Mouse (Mus musculus): Measurements from ENCODE around the gene Nrp2.

- TF ChIP-seq POLR2A (IDR thresholded peaks at IDR 0.05; ENCODE audit: extremely low read depth, insufficient read depth, low read length) (no peak), CTCF (IDR thresholded peaks at IDR 0.05; ENCODE audit: extremely low read depth, insufficient read depth, low read length) (no peak)
Observed at GRCm38 (mm10) chr1:62750408-62751008, 47.4 kb downstream of the Nrp2 start.
